Mouse (Mus musculus) hindbrain, embryonic 11.5 days (tissue): ENCODE measurements around the gene Foxr2. TPM values are rescaled to one million over a fixed set of nuclear protein-coding genes. Genes with fewer than 3 reads are reported as not detected.

Source experiments
- polyA plus RNA-seq: library from polyadenylated mRNA; unstranded; fragments of >200 nt; fragmentation: Nextera tagmentation; extraction: Ambion mirVana; gene quantifications from 2 replicates; pipeline ENCODE4 v1.2.1, GENCODE M21; 2014

Gene Foxr2
- polyA plus RNA-seq, 1 experiment from 2014 or later = 0.26 TPM

Other genes starting within 250 kb of the Foxr2 start
- gene Usp51, start 112.3 kb upstream of the Foxr2 start, polyA plus RNA-seq = 3.7 and 3.8 TPM in 2 replicates
- 75.6 and 96.6 TPM in 2 replicates for gene Mageh1, start 81.2 kb upstream of the Foxr2 start, polyA plus RNA-seq
- gene Rragb, start 21.2 kb downstream of the Foxr2 start, polyA plus RNA-seq = 4.3 and 4.7 TPM in 2 replicates
- gene Klf8, start 118.7 kb downstream of the Foxr2 start, polyA plus RNA-seq = 2.2 and 2.6 TPM in 2 replicates